Mouse (Mus musculus): ENCODE data around the gene Gm17334. TPM values are rescaled to one million over a fixed set of nuclear protein-coding genes. Genes with fewer than 3 reads are reported as not detected.

Gene Gm17334
- polyA plus RNA-seq, 1 experiment from 2014 or later: 0.23 TPM

- 43% methylated on average over 5 of the region's 5 CpGs for WGBS (ENCODE audit: insufficient replicate concordance)
- Histone ChIP-seq H3K9ac (replicated peaks) (no peak overlapping the region), H3K36me3 (replicated peaks; ENCODE audit: insufficient read depth, low read length) (no peaks in the 10 kb centered on the region), H3K4me2 (ENCODE audit: low read depth, low read length) (no peak overlapping the region), H3K9me3 (ENCODE audit: low read length) (no peaks in the 10 kb centered on the region), H3K27me3 (ENCODE audit: insufficient read depth, low read length) (no peaks in the 10 kb centered on the region), H3K4me1 (ENCODE audit: insufficient read depth) (peaks cover 24% of the 10 kb centered on the region), H3K27ac (ENCODE audit: low read depth) (0 out of 2 replicates have a peak overlapping the region, but pooled peaks have one; percentile 34), H3K4me3 (ENCODE audit: low read depth, low read length) (no peak overlapping the region)
- TF ChIP-seq CTCF (IDR thresholded peaks at IDR 0.05; ENCODE audit: low read depth): no peak
- no peak for TF ChIP-seq EP300 (IDR thresholded peaks at IDR 0.05; ENCODE audit: low read depth)
- no peak for ATAC-seq
- DNase-seq: no peak
Measured at GRCm38 (mm10) chr11:53809354-53809753, 36.4 kb upstream of the Gm17334 start.

DNA sequence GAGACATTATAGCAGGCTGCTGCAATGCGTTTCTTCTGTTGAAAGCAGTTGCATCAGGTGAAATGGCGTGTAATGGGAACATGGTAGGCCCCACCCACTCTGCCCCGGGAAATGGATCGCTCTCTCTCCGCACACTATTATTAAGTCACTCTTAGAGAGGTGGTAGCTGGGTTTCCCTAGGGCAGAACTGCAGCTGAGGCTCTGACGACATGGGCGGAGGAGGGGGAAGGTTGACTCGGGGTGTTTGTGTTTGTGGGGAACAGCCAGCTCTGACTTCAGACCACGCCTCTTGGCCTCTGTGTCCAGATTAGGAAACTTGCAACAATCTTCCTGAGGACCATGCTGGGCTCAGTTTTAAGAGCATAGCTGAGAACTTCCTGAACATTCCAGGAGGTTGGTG, 32.8 kb upstream of the Gm17334 start:
- H3K27me3 ChIP-seq (ENCODE audit: insufficient read depth, low read length): no peaks in the 10 kb centered on the region
- H3K27ac ChIP-seq (ENCODE audit: low read depth): peak overlapping the region; percentile 74
- WGBS (ENCODE audit: insufficient replicate concordance): 45% methylated on average over 9 of the region's 9 CpGs
- H3K36me3 ChIP-seq (replicated peaks; ENCODE audit: insufficient read depth, low read length): no peaks in the 10 kb centered on the region
- peaks cover 27% of the 10 kb centered on the region for H3K4me1 ChIP-seq (ENCODE audit: insufficient read depth)
- DNase-seq: peak; percentile 77
- no peak overlapping the region for H3K9ac ChIP-seq (replicated peaks)
- ATAC-seq: peak; percentile 94
- H3K9me3 ChIP-seq (ENCODE audit: low read length): no peaks in the 10 kb centered on the region
- H3K4me2 ChIP-seq (ENCODE audit: low read depth, low read length): no peak overlapping the region
- TF ChIP-seq EP300 (IDR thresholded peaks at IDR 0.05; ENCODE audit: low read depth) (no peak; the same call in 1 of the 2 replicates), CTCF (IDR thresholded peaks at IDR 0.05; ENCODE audit: low read depth) (no peak)
- H3K4me3 ChIP-seq (ENCODE audit: low read depth, low read length): no peak overlapping the region

DNA sequence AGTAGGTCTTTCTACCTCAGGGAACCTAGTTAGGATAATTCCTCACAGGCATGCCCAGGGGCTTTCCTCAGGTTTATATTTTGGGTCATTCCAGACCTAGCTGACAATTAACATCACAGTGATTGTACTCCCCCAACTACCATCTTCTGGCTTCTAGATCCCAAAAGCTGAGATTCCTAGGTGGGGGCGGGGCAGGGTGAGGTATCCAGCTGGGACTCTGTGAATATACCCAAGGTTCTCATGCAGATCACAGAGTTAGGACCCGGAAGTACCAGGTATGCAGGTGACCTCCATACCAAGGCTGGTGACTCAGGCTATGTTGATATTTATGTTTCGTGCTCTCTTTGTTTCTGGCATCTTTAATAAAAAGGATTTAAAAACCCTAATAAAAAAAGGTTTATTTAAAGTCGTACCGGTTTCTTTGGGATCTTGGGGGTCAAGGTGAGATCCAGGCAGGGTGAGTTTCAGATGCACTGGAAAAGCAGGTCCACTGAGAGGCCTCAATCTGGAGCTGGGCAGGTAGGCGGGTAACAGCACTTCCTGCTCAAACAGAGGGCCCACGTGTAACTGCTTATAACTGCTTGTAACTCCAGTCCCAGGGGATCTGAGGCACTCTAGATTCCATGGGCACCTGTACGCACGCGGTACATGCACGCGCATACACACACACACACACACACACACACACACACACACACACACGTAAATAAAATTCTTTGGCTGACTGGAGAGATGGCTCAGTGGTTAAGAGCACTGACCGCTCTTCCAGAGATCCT, 31.8 kb upstream of the Gm17334 start:
- TF ChIP-seq EP300 (IDR thresholded peaks at IDR 0.05; ENCODE audit: low read depth): no peak
- no peak for TF ChIP-seq CTCF (IDR thresholded peaks at IDR 0.05; ENCODE audit: low read depth)
- Histone ChIP-seq H3K4me1 (ENCODE audit: insufficient read depth) (peaks cover 23% of the 10 kb centered on the region), H3K4me3 (ENCODE audit: low read depth, low read length) (no peak overlapping the region), H3K9me3 (ENCODE audit: low read length) (no peaks in the 10 kb centered on the region), H3K36me3 (replicated peaks; ENCODE audit: insufficient read depth, low read length) (no peaks in the 10 kb centered on the region), H3K4me2 (ENCODE audit: low read depth, low read length) (no peak overlapping the region), H3K9ac (replicated peaks) (no peak overlapping the region), H3K27me3 (ENCODE audit: insufficient read depth, low read length) (no peaks in the 10 kb centered on the region), H3K27ac (ENCODE audit: low read depth) (no peak overlapping the region)
- ATAC-seq (no peak), DNase-seq (no peak)
- WGBS (ENCODE audit: insufficient replicate concordance): 80% methylated on average over 14 of the region's 14 CpGs

GRCm38 (mm10) chr11:53803494-53803893, 30.5 kb upstream of the Gm17334 start:
- H3K27ac ChIP-seq (ENCODE audit: low read depth): peak overlapping the region; percentile 7; the same call in 1 of the 2 replicates
- DNase-seq (no peak), ATAC-seq (no peak)
- no peak overlapping the region for H3K4me3 ChIP-seq (ENCODE audit: low read depth, low read length)
- H3K9me3 ChIP-seq (ENCODE audit: low read length): no peaks in the 10 kb centered on the region
- no peaks in the 10 kb centered on the region for H3K27me3 ChIP-seq (ENCODE audit: insufficient read depth, low read length)
- H3K4me2 ChIP-seq (ENCODE audit: low read depth, low read length): no peak overlapping the region
- no peak for TF ChIP-seq EP300 (IDR thresholded peaks at IDR 0.05; ENCODE audit: low read depth)
- no peak for TF ChIP-seq CTCF (IDR thresholded peaks at IDR 0.05; ENCODE audit: low read depth)
- 69% methylated on average over 6 of the region's 6 CpGs for WGBS (ENCODE audit: insufficient replicate concordance)
- no peak overlapping the region for H3K9ac ChIP-seq (replicated peaks)
- peaks cover 23% of the 10 kb centered on the region for H3K4me1 ChIP-seq (ENCODE audit: insufficient read depth)
- H3K36me3 ChIP-seq (replicated peaks; ENCODE audit: insufficient read depth, low read length): no peaks in the 10 kb centered on the region

DNA sequence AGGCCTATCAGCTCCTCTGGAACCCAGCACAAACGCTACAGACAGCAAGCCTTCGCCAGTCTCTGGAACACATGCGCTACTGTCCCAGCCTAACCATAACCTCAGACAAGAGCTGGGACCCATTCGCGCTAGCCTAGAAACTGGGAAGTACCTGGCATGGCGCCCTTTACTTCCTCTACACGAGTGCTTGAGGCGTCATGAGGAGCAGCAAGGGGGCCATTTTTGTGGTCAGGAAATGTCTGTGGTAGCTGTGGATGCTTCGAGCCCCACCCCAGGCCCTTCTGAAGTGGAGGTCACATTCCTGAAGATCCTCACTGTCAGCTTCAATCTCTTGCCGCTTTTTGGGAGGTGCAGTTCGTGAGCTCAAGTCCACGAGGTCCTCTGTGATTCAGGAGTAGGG, 30.1 kb upstream of the Gm17334 start:
- Histone ChIP-seq H3K9ac (replicated peaks) (no peak overlapping the region), H3K27ac (ENCODE audit: low read depth) (peak overlapping the region; percentile 7; the same call in 1 of the 2 replicates), H3K4me3 (ENCODE audit: low read depth, low read length) (no peak overlapping the region), H3K36me3 (replicated peaks; ENCODE audit: insufficient read depth, low read length) (no peaks in the 10 kb centered on the region), H3K9me3 (ENCODE audit: low read length) (no peaks in the 10 kb centered on the region), H3K27me3 (ENCODE audit: insufficient read depth, low read length) (no peaks in the 10 kb centered on the region), H3K4me2 (ENCODE audit: low read depth, low read length) (no peak overlapping the region), H3K4me1 (ENCODE audit: insufficient read depth) (peaks cover 25% of the 10 kb centered on the region)
- DNase-seq (no peak), ATAC-seq (no peak)
- WGBS (ENCODE audit: insufficient replicate concordance): 51% methylated on average over 12 of the region's 12 CpGs
- TF ChIP-seq EP300 (IDR thresholded peaks at IDR 0.05; ENCODE audit: low read depth) (no peak), CTCF (IDR thresholded peaks at IDR 0.05; ENCODE audit: low read depth) (no peak)

- Histone ChIP-seq H3K4me3 (ENCODE audit: low read depth, low read length) (no peak overlapping the region), H3K27ac (ENCODE audit: low read depth) (no peak overlapping the region), H3K4me1 (ENCODE audit: insufficient read depth) (peaks cover 40% of the 10 kb centered on the region), H3K27me3 (ENCODE audit: insufficient read depth, low read length) (no peaks in the 10 kb centered on the region), H3K9ac (replicated peaks) (no peak overlapping the region), H3K9me3 (ENCODE audit: low read length) (no peaks in the 10 kb centered on the region), H3K4me2 (ENCODE audit: low read depth, low read length) (no peak overlapping the region), H3K36me3 (replicated peaks; ENCODE audit: insufficient read depth, low read length) (no peaks in the 10 kb centered on the region)
- TF ChIP-seq CTCF (IDR thresholded peaks at IDR 0.05; ENCODE audit: low read depth) (no peak), EP300 (IDR thresholded peaks at IDR 0.05; ENCODE audit: low read depth) (no peak)
- ATAC-seq: no peak
- DNase-seq: no peak
- 78% methylated on average over 5 of the region's 5 CpGs for WGBS (ENCODE audit: insufficient replicate concordance)
Measured at GRCm38 (mm10) chr11:53800975-53801374, 28.0 kb upstream of the Gm17334 start.

All from liver, postnatal 0 days (tissue).